Mouse (Mus musculus) liver, postnatal 0 days (tissue): Measurements from ENCODE around the gene Hoxc8.

Source experiments
- CTCF ChIP-seq: sonication (generic); IDR thresholded peaks from 2 replicates; pipeline ENCODE4 v1.5.1; 2016; ENCODE audit warnings: antibody characterized with exemption, low read depth
- EP300 ChIP-seq: IDR thresholded peaks from 2 replicates; pipeline ENCODE4 v1.6.1; 2016; ENCODE audit warnings: antibody characterized with exemption, low read depth, mild to moderate bottlenecking

DNA sequence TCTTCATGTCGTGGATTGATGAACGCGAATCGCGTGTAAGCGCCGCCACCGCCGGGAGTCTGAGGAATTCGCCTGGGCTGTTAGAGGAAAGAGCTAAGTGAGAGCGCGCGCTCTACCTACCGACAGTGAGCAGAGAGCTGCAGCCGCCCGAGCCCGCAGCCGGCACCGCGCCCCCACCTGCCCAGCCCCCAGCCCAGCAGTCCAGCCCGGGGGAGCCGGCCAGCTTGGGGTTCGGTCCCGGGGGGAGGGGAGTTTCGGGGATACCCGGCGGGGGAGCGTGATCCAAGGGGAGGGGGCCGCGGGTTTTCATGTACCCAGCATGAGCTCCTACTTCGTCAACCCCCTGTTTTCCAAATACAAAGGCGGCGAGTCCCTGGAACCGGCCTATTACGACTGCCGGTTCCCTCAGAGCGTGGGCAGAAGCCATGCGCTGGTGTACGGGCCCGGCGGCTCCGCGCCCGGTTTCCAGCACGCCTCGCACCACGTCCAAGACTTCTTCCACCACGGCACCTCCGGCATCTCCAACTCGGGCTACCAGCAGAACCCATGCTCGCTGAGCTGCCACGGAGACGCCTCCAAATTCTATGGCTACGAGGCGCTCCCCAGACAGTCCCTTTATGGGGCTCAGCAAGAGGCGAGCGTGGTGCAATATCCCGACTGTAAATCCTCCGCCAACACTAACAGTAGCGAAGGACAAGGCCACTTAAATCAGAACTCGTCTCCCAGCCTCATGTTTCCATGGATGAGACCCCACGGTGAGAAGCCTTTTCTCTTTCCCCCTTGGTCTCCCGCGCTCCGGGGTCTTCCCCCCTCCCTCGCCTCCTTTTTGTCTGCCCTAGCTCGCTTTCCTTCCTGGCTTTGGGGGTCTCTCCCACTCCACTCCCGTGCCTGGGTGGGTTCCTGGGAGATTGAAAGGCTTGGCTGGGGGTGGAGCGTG is at the start of gene Hoxc8:
- no peak for TF ChIP-seq CTCF
- TF ChIP-seq EP300, result no peak
